Mouse (Mus musculus) CH12.LX (cell line): ENCODE results near the gene Alkbh2.

Source experiments
- CTCF ChIP-seq, 2 experiments: IDR thresholded peaks in 1 of 2; conservative IDR thresholded peaks in 1 of 2; 2 replicates each; pipeline ENCODE4 v1.5.1; 2011 to 2012; ENCODE audit warnings: low read depth in 2 of 2, low read length in 2 of 2, improper control_type of control experiment in 1 of 2, inconsistent platforms in 1 of 2, mild to moderate bottlenecking in 1 of 2, moderate library complexity in 1 of 2
- EP300 ChIP-seq: IDR thresholded peaks from 2 replicates; pipeline ENCODE4 v1.6.1; 2011; ENCODE audit warnings: low read length, improper control_type of control experiment
- ETS1 ChIP-seq: conservative IDR thresholded peaks from 2 replicates; pipeline ENCODE4 v1.6.1; 2012; ENCODE audit warnings: low read depth, mild to moderate bottlenecking, inconsistent platforms, low read length, improper control_type of control experiment, moderate library complexity
- MAX ChIP-seq: IDR thresholded peaks from 2 replicates; pipeline ENCODE4 v1.6.1; 2011; ENCODE audit warnings: low read length, improper control_type of control experiment
- MEF2A ChIP-seq: IDR thresholded peaks from 2 replicates; pipeline ENCODE4 v1.6.1; 2014; ENCODE audit warnings: low read depth, mild to moderate bottlenecking, inconsistent platforms, low read length, improper control_type of control experiment, borderline replicate concordance
- MYC ChIP-seq: IDR thresholded peaks from 2 replicates; pipeline ENCODE4 v1.6.1; 2011; ENCODE audit warnings: low read depth, mild to moderate bottlenecking, improper control_type of control experiment, low read length
- POLR2A ChIP-seq: IDR thresholded peaks from 2 replicates; pipeline ENCODE4 v1.6.1; 2011; ENCODE audit warnings: low read depth, mild to moderate bottlenecking, improper control_type of control experiment, low read length
- POLR2AphosphoS2 ChIP-seq: IDR thresholded peaks from 2 replicates; pipeline ENCODE4 v1.6.1; 2011; ENCODE audit warnings: low read depth, low read length, improper control_type of control experiment
- RCOR1 ChIP-seq: conservative IDR thresholded peaks from 2 replicates; pipeline ENCODE4 v1.6.1; 2012; ENCODE audit warnings: low read depth, mild to moderate bottlenecking, inconsistent platforms, low read length, improper control_type of control experiment
- SMC3 ChIP-seq: IDR thresholded peaks from 2 replicates; pipeline ENCODE4 v1.6.1; 2011; ENCODE audit warnings: low read depth, low read length, improper control_type of control experiment
- TCF12 ChIP-seq: IDR thresholded peaks from 2 replicates; pipeline ENCODE4 v1.6.1; 2014; ENCODE audit warnings: low read depth, mild to moderate bottlenecking, inconsistent platforms, low read length, improper control_type of control experiment
- ZC3H11A ChIP-seq: IDR thresholded peaks from 2 replicates; pipeline ENCODE4 v1.6.1; 2012; ENCODE audit warnings: low read depth, mild to moderate bottlenecking, inconsistent platforms, low read length, improper control_type of control experiment
- ZMIZ1 ChIP-seq: IDR thresholded peaks from 2 replicates; pipeline ENCODE4 v1.6.1; 2012; ENCODE audit warnings: low read depth, mild to moderate bottlenecking, inconsistent platforms, low read length, improper control_type of control experiment
- ZNF384 ChIP-seq: IDR thresholded peaks from 2 replicates; pipeline ENCODE4 v1.6.1; 2012; ENCODE audit warnings: low read depth, low read length, improper control_type of control experiment, inconsistent platforms

GRCm38 (mm10) chr5:114134091-114134534 is 6.1 kb upstream of the Alkbh2 start:
- TF ChIP-seq POLR2A (no peak), EP300 (no peak), ZNF384 (peak; percentile 19; the same call in 1 of the 2 replicates), RCOR1 (no peak), TCF12 (no peak), CTCF (conservative IDR thresholded peaks at IDR 0.05 in 1 of 2, IDR thresholded peaks at IDR 0.05 in 1 of 2; ENCODE audit: low read depth in 2 of 2, low read length in 2 of 2) (peak; percentile 25 to 51; a peak in 3 of 4 replicates), ETS1 (no peak), MYC (no peak), MAX (no peak), MEF2A (no peak), ZMIZ1 (no peak), SMC3 (peak; percentile 22; the same call in 1 of the 2 replicates), POLR2AphosphoS2 (no peak), ZC3H11A (no peak)
